8 mouse cellular contexts compared by ENCODE assay signal in genomic region chr11:95336568-95337128, GRCm38 (mm10). TPM values are rescaled to one million over a fixed set of nuclear protein-coding genes. Genes with fewer than 3 reads are reported as not detected.
DNase-seq lines count a peak whose midpoint lies in the region; ATAC-seq and TF ChIP-seq lines count a peak whose summit lies in the region.

Gene Fam117a (plus strand): TSS chr11:95337018.

- TF ChIP-seq CTCF in C2C12 (IDR thresholded peaks at IDR 0.05; ENCODE audit: control insufficient read depth, insufficient read depth, insufficient read length): no peak
- TF ChIP-seq CTCF in bone marrow, adult 2 months (IDR thresholded peaks at IDR 0.05; ENCODE audit: control insufficient read depth, insufficient read depth, low read length): no peak
- TF ChIP-seq CTCF in embryonic fibroblast, embryonic 13.5 days (IDR thresholded peaks at IDR 0.05; ENCODE audit: borderline replicate concordance, insufficient read depth, low read length): no peak

- WGBS in bone marrow, adult 2 months: under 1% methylated on average over 26 of the region's 27 CpGs

- no peaks in the 10 kb centered on the region for H3K36me3 ChIP-seq in C2C12 (ENCODE audit: control insufficient read depth, insufficient read depth)

- no peaks in the 10 kb centered on the region for H3K79me3 ChIP-seq in C2C12 (ENCODE audit: low read depth)

- no peaks in the 10 kb centered on the region for H3K79me2 ChIP-seq in C2C12 (ENCODE audit: control insufficient read depth, insufficient read depth)

- H3ac ChIP-seq in C2C12 (ENCODE audit: control insufficient read depth, insufficient read length, low read depth): peak within 1 kb of the TSS; percentile 73

- peak within 1 kb of the TSS; percentile 95 for H3K27ac ChIP-seq in bone marrow, adult 2 months (ENCODE audit: control insufficient read depth, insufficient read depth, low read depth, low read length, poor library complexity)
- H3K27ac ChIP-seq in embryonic fibroblast, embryonic 13.5 days (ENCODE audit: insufficient read depth, low read length): no peak within 1 kb of the TSS

- peak; percentile 76 for ATAC-seq in monocyte, adult 5-6 weeks (replicated peaks; ENCODE audit: insufficient number of reproducible peaks, low FRiP score, low TSS enrichment, poor library complexity, severe bottlenecking)

- H3K27me3 ChIP-seq in C2C12 (ENCODE audit: control insufficient read depth, insufficient read depth, insufficient read length): no peaks in the 10 kb centered on the region

- H3K4me3 ChIP-seq in C2C12 (ENCODE audit: insufficient read depth, poor library complexity, severe bottlenecking): peak within 1 kb of the TSS; percentile 36
- H3K4me3 ChIP-seq in bone marrow, adult 2 months (replicated peaks; ENCODE audit: control insufficient read depth, low read depth, low read length): peak within 1 kb of the TSS; percentile 98
- peak within 1 kb of the TSS; percentile 78 for H3K4me3 ChIP-seq in embryonic fibroblast, embryonic 13.5 days (ENCODE audit: insufficient read depth, low read length)

- H3K4me1 ChIP-seq in bone marrow, adult 2 months (ENCODE audit: control insufficient read depth, insufficient read depth, low read length): peaks cover 9% of the 10 kb centered on the region
- H3K4me1 ChIP-seq in embryonic fibroblast, embryonic 13.5 days (ENCODE audit: control insufficient read depth, insufficient read depth, low read length): peaks cover 4% of the 10 kb centered on the region; the same call in 1 of the 2 replicates

- peak; percentile 94 for TF ChIP-seq POLR2A in bone marrow, adult 2 months (IDR thresholded peaks at IDR 0.05; ENCODE audit: borderline replicate concordance, control insufficient read depth, low read depth, low read length)
- peak; percentile 69 for TF ChIP-seq POLR2A in embryonic fibroblast, embryonic 13.5 days (IDR thresholded peaks at IDR 0.05; ENCODE audit: low read depth, low read length)

- DNase-seq in heart, adult 8-10 months (ENCODE audit: low spot score): peak; percentile 82
- DNase-seq in kidney, adult 8-10 months: peak; percentile 90 to 93
- DNase-seq in liver: peak; percentile 94
- DNase-seq in spleen, postnatal 4 days (ENCODE audit: low spot score in 2 of 2): peak; percentile 88 to 94

TF ChIP-seq in C2C12, 6 proteins besides CTCF, POLR2A, EP300 and RAD21:
- no peak for TF ChIP-seq MAX (IDR thresholded peaks at IDR 0.05)
- no peak for TF ChIP-seq MYOD1 (IDR thresholded peaks at IDR 0.05; ENCODE audit: control insufficient read depth, insufficient read length, low read depth)
- TF ChIP-seq FOSL1 (IDR thresholded peaks at IDR 0.05; ENCODE audit: insufficient read depth, low read length, poor library complexity, severe bottlenecking): no peak
- no peak for TF ChIP-seq CEBPB (IDR thresholded peaks at IDR 0.05; ENCODE audit: low read depth)
- no peak for TF ChIP-seq MYOG (IDR thresholded peaks at IDR 0.05; ENCODE audit: control insufficient read depth, extremely low read depth, insufficient read length)
- TF ChIP-seq USF1 (IDR thresholded peaks at IDR 0.05; ENCODE audit: low read depth): peak; percentile 68

RNA-seq across cellular contexts. Expression of gene Fam117a, which starts in this region (rescaled TPM):
- 7.7 TPM for polyA plus RNA-seq in C2C12 (2012; fragmentation: generic; extraction: Trizol)
- polyA plus RNA-seq in bone marrow, adult 2 months (2011; ENCODE audit: insufficient read depth, insufficient read length, low replicate concordance, missing spikeins): 167 and 178 TPM in 2 replicates
- 7.0 and 8.4 TPM in 2 replicates for polyA plus RNA-seq in embryonic fibroblast, embryonic 13.5 days (2011; ENCODE audit: insufficient read length, low read depth, missing spikeins)
- total RNA-seq in heart, adult 8-10 months (2022): 1 to 10 TPM; 5.1 to 6.6 (median 6.0) TPM
- total RNA-seq in monocyte, adult 5-6 weeks (2017): 18.7 to 46.1 TPM (median 31.6 TPM) in 3 replicates

Comparison
In these comparisons a context has a peak if more than half of its experiments do, and no peak if none do; other contexts are left out.
1. RNA of gene Fam117a (polyA plus RNA-seq): 167 to 178 TPM in bone marrow, adult 2 months; 7.7 TPM in C2C12 (single experiment) and 7.0 to 8.4 TPM in embryonic fibroblast, embryonic 13.5 days; every median in the first group is over 10 times any median in the second.
2. H3K4me3 ChIP-seq: peak in every context shown above with its lines; median percentile 98 in bone marrow, adult 2 months; 78 in embryonic fibroblast, embryonic 13.5 days; 36 in C2C12.
3. Peak in every context shown above with its lines, with median percentiles within 50 percentile points of each other: DNase-seq.